Mouse (Mus musculus): ENCODE results near the gene Gm45233. TPM values are rescaled to one million over a fixed set of nuclear protein-coding genes. Genes with fewer than 3 reads are reported as not detected.
"Not testable (repeated sequence)": the region's sequence is repeated elsewhere in the genome, so short reads cannot be mapped to it uniquely, and the experiment has no call there.

Gm45233 gene
- not detected in 2 replicates for polyA plus RNA-seq (2012; ENCODE audit: insufficient read depth, insufficient read length, missing spikeins)

- peaks cover 24% of the 10 kb centered on the region for H3K4me1 ChIP-seq (ENCODE audit: control insufficient read depth, insufficient read depth, insufficient read length, low read length)
- peak within 1 kb of the TSS; percentile 82 for H3K4me3 ChIP-seq (ENCODE audit: insufficient read depth, low read depth, low read length)
- peak within 1 kb of the TSS; percentile 97 for H3K27ac ChIP-seq (replicated peaks; ENCODE audit: low read depth, low read length)
Measured at GRCm38 (mm10) chr7:43443917-43444293, at the start of gene Gm45233, which contains the start of gene Etfb. Gene Gm45233, plus strand, starts transcription at chr7:43444128. Gene Etfb, plus strand, starts transcription at chr7:43444083.

DNA sequence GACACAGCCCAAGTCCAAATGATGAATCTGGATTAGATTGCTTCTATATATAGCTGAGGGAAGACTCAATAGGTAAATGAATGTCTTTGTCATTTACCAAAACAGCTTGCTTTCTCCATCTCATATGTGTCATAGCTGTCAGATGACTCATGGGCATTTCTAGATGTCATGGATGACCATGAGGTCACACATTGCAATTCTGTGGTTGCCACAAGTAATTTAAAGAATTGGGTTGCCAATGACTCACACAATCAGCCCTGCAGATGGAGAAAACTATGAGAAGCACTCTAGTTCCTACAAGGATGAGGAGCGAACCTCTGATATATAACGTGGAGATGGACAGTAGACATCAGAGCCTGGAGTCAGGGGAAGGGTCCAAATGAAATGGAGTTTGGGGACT is 44.4 kb upstream of the Gm45233 start:
- Histone ChIP-seq H3K4me3 (ENCODE audit: insufficient read depth, low read depth, low read length) (no peak overlapping the region), H3K27ac (replicated peaks; ENCODE audit: low read depth, low read length) (no peak overlapping the region), H3K4me1 (ENCODE audit: control insufficient read depth, insufficient read depth, insufficient read length, low read length) (0 out of 2 replicates have a peak, but pooled peaks cover 3% of the 10 kb centered on the region)

GRCm38 (mm10) chr7:43402718-43403117 is 41.2 kb upstream of the Gm45233 start:
- H3K27ac ChIP-seq (replicated peaks; ENCODE audit: low read depth, low read length) = no peak overlapping the region
- H3K4me1 ChIP-seq (ENCODE audit: control insufficient read depth, insufficient read depth, insufficient read length, low read length) = no peaks in the 10 kb centered on the region
- no peak overlapping the region for H3K4me3 ChIP-seq (ENCODE audit: insufficient read depth, low read depth, low read length)

GRCm38 (mm10) chr7:43407573-43407972 is 36.4 kb upstream of the Gm45233 start:
- H3K4me3 ChIP-seq (ENCODE audit: insufficient read depth, low read depth, low read length) = no peak overlapping the region
- no peak overlapping the region for H3K27ac ChIP-seq (replicated peaks; ENCODE audit: low read depth, low read length)
- H3K4me1 ChIP-seq (ENCODE audit: control insufficient read depth, insufficient read depth, insufficient read length, low read length) = no peaks in the 10 kb centered on the region

DNA sequence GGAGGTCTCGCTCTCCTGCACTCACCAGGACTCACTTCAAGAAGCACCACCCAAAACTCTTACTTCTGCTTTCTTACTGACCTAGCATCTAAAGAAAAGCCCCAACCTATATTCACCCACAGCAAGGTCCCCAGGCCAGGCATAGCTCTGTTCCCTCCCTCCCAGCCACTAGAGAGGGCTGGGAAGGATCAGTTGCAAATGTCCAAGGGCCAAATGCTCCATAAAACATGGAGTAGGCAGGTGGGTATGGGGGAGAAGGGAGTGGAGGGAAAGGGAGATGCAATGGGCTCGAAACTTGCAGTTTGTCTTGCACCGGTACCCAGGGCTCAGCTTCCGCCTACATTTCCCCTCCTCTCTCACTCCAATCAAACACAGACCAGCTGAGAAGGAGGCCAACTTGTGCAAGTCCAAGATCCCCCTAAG is 35.8 kb upstream of the Gm45233 start, which contains the start of gene Siglecg:
Gene Siglecg, plus strand, starts transcription at position 74 of the 423 bp plus-strand sequence.
- H3K4me1 ChIP-seq (ENCODE audit: control insufficient read depth, insufficient read depth, insufficient read length, low read length) = no peaks in the 10 kb centered on the region
- no peak within 1 kb of the TSS for H3K4me3 ChIP-seq (ENCODE audit: insufficient read depth, low read depth, low read length)
- 0 out of 2 replicates have a peak within 1 kb of the TSS, but pooled peaks have one; percentile 17 for H3K27ac ChIP-seq (replicated peaks; ENCODE audit: low read depth, low read length)

DNA sequence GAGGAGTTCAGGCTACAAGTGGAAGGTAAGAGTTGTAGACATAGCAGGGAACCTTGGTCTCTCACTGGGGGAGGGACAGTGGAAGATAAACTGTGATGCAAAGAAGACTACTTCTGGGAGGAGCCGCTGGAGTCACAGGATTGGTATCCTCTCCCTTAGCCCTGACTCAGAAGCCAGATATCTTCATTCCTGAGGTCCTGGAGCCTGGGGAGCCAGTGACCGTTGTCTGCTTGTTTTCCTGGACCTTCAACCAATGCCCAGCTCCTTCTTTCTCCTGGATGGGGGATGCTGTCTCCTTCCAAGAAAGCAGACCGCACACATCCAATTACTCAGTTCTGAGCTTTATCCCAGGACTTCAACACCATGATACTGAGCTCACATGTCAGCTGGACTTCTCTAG is 34.8 kb upstream of the Gm45233 start:
- no peak overlapping the region for H3K27ac ChIP-seq (replicated peaks; ENCODE audit: low read depth, low read length)
- no peaks in the 10 kb centered on the region for H3K4me1 ChIP-seq (ENCODE audit: control insufficient read depth, insufficient read depth, insufficient read length, low read length)
- H3K4me3 ChIP-seq (ENCODE audit: insufficient read depth, low read depth, low read length) = no peak overlapping the region

DNA sequence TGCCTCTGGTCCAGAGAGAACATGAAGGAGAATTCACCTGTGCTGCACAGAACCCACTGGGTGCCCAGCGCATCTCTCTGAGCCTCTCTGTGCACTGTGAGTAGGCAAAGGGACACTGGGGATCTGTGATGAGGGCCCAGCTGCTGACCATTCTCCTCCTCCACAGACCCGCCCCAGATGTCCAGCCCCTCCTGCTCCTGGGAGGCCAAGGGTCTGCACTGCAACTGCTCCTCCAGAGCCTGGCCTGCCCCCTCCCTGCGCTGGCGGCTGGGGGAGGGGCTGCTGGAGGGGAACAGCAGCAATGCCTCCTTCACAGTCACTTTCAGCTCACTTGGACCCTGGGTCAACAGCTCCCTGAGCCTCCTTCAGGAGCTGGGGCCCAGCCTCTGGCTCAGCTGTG is 32.2 kb upstream of the Gm45233 start:
- not testable (repeated sequence) for H3K4me3 ChIP-seq (ENCODE audit: insufficient read depth, low read depth, low read length); H3K4me1 ChIP-seq (ENCODE audit: control insufficient read depth, insufficient read depth, insufficient read length, low read length); H3K27ac ChIP-seq (replicated peaks; ENCODE audit: low read depth, low read length)

GRCm38 (mm10) chr7:43417298-43417697 is 26.6 kb upstream of the Gm45233 start:
- no peak overlapping the region for H3K27ac ChIP-seq (replicated peaks; ENCODE audit: low read depth, low read length)

GRCm38 (mm10) chr7:43422995-43423617 is 20.8 kb upstream of the Gm45233 start:
- Histone ChIP-seq H3K4me1 (ENCODE audit: control insufficient read depth, insufficient read depth, insufficient read length, low read length) (peaks cover 2% of the 10 kb centered on the region; the same call in 1 of the 2 replicates), H3K27ac (replicated peaks; ENCODE audit: low read depth, low read length) (no peak overlapping the region)

More at GRCm38 (mm10) chr7:43417298-43417697, 26.6 kb upstream of the Gm45233 start:
- Histone ChIP-seq H3K4me3 (ENCODE audit: insufficient read depth, low read depth, low read length) (no peak overlapping the region), H3K4me1 (ENCODE audit: control insufficient read depth, insufficient read depth, insufficient read length, low read length) (no peaks in the 10 kb centered on the region)

GRCm38 (mm10) chr7:43423991-43424625 is 19.8 kb upstream of the Gm45233 start:
- Histone ChIP-seq H3K4me1 (ENCODE audit: control insufficient read depth, insufficient read depth, insufficient read length, low read length) (peaks cover 2% of the 10 kb centered on the region; the same call in 1 of the 2 replicates), H3K4me3 (ENCODE audit: insufficient read depth, low read depth, low read length) (no peak overlapping the region), H3K27ac (replicated peaks; ENCODE audit: low read depth, low read length) (peak overlapping the region; percentile 88)

More at GRCm38 (mm10) chr7:43422995-43423617, 20.8 kb upstream of the Gm45233 start:
- H3K4me3 ChIP-seq (ENCODE audit: insufficient read depth, low read depth, low read length) = no peak overlapping the region

DNA sequence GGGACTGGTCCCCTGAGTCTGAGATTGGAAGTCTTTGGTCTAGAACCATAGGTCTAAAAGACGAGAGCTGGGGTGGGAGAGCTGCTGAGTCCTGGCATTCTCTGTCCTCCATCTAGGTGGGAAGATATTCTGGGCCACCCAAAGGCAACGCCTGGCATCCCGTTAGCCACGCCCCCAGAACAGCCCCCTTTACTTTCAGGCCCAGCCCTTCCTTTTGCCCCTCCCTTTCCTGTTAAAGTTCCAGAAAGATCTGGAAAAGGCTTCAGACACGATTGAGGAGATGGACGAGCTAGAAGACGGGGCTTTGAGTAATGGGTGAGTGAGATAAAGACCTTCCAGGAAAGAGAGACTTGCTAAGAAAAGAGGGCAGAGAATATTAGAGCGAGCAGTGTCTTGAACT is 16.5 kb upstream of the Gm45233 start, which contains the start of gene Lim2:
Gene Lim2, plus strand, starts transcription at position 265 of the 400 bp plus-strand sequence.
- Histone ChIP-seq H3K4me3 (ENCODE audit: insufficient read depth, low read depth, low read length) (no peak within 1 kb of the TSS), H3K27ac (replicated peaks; ENCODE audit: low read depth, low read length) (no peak within 1 kb of the TSS), H3K4me1 (ENCODE audit: control insufficient read depth, insufficient read depth, insufficient read length, low read length) (peaks cover 2% of the 10 kb centered on the region; the same call in 1 of the 2 replicates)

GRCm38 (mm10) chr7:43429500-43429899 is 14.4 kb upstream of the Gm45233 start:
- Histone ChIP-seq H3K4me1 (ENCODE audit: control insufficient read depth, insufficient read depth, insufficient read length, low read length) (peaks cover 2% of the 10 kb centered on the region; the same call in 1 of the 2 replicates), H3K27ac (replicated peaks; ENCODE audit: low read depth, low read length) (no peak overlapping the region), H3K4me3 (ENCODE audit: insufficient read depth, low read depth, low read length) (no peak overlapping the region)

GRCm38 (mm10) chr7:43432891-43433290 is 11.0 kb upstream of the Gm45233 start:
- H3K4me1 ChIP-seq (ENCODE audit: control insufficient read depth, insufficient read depth, insufficient read length, low read length) = no peaks in the 10 kb centered on the region
- H3K4me3 ChIP-seq (ENCODE audit: insufficient read depth, low read depth, low read length) = no peak overlapping the region
- no peak overlapping the region for H3K27ac ChIP-seq (replicated peaks; ENCODE audit: low read depth, low read length)

DNA sequence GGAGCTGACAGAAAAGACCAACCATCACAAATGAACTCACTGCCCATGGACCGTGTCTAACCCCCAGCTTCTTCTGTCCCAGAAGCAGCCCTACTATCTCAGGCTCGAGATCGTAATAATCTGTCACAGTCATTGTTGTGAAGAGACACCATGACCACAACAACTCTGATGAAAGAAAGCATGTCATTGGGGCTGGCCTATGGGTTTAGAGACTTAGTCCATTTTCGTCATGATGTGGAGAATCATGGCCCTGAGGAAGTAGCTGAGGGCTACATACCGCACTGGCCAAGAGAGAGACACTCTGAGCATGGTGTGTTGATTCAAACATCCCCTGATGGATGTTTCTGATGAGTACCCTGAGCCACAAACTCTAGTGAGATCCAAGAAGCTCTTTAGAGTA is 9.3 kb upstream of the Gm45233 start:
- H3K4me3 ChIP-seq (ENCODE audit: insufficient read depth, low read depth, low read length) = no peak overlapping the region
- no peaks in the 10 kb centered on the region for H3K4me1 ChIP-seq (ENCODE audit: control insufficient read depth, insufficient read depth, insufficient read length, low read length)
- no peak overlapping the region for H3K27ac ChIP-seq (replicated peaks; ENCODE audit: low read depth, low read length)

DNA sequence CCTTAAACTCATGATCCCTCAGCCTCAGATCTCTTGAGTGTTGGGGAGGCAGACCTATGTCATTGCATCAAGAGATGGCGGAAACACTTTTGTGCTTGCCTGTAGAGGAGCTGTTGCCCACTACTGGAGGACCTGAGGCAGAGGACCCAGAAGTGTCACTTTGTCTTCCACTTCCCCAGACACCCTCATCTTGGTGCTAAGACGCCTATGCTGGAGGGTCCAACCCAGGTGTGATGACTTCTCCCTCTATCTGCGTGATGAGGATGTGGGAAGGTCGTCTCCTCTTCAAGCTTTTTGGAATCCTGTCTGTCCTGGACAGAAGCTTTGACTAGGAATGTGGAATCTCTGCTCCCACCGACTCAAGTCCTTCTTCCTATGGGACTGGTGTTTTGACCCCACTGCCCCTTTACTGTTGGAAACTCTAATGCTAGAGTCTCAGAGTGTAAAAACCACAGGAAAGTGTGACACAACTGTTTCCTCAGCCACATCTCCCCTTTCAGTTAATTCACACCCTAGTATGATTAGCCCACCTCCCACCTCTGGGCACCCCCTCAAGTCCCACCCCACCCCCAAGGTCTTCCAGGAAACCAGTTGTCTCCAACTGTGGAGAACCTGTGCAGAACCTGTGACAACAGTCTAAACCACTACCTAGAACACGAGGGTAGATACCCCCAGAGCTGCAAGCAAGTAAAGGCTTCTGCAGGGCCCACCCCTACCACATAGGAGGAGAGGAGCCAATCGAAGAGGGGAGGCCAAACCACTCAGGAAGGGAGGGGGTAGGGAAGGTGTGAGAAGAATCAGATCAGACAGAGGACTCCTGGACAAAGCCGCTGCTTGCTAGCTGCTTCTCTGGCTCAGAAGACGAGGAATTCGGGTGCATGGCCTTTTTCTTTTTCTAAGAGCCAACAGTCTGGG is 7.3 kb upstream of the Gm45233 start, which contains the start of gene Nkg7:
Gene Nkg7, plus strand, starts transcription at position 733 of the 915 bp plus-strand sequence.
- no peak within 1 kb of the TSS for H3K4me3 ChIP-seq (ENCODE audit: insufficient read depth, low read depth, low read length)

More for the DNA sequence above, 7.3 kb upstream of the Gm45233 start, which contains the start of gene Nkg7:
- H3K27ac ChIP-seq (replicated peaks; ENCODE audit: low read depth, low read length) = no peak within 1 kb of the TSS
- no peaks in the 10 kb centered on the region for H3K4me1 ChIP-seq (ENCODE audit: control insufficient read depth, insufficient read depth, insufficient read length, low read length)

Data from brown adipose tissue, adult 24 weeks (tissue).